Mouse (Mus musculus): ENCODE measurements around the gene Szt2.

The Szt2 gene

DNA sequence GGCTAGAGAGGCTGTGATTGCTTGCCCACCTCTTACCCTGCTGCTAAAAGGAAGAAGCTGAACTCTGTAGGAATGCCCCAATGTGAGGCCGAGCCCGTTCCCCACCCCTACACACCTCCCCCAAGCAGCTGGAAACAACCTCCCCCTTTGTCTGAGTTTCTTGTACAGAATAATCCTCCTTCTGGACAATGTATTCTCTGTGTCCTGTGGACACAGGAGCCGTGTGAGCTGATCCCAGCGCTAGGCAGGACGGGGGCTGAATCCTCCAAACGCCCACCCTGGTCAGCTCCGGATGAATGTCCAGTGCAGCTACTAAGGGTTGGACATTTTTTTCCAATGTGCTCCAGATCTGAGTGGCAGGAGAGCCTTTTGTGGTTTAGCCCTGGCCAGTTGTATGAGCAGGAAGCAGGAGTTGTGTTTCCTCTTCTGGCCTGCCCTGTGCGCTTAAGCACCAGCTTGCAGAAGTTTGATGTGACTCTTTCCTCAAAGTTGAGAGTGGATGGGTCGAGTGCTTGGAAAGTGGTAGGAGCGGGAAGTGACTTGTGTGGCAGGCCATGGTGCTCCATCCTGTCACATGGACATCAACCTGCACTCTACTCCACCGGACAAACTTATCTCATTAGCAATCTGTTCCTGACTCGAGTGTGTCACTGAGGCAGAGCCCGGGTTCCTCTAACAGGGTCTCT is 8.2 kb upstream of the Szt2 start:
- no peaks in the 10 kb centered on the region for H3K4me1 ChIP-seq (replicated peaks; ENCODE audit: low read depth, low read length)
- TF ChIP-seq CTCF (conservative IDR thresholded peaks at IDR 0.05; ENCODE audit: low read length) (no peak), POU5F1 (IDR thresholded peaks at IDR 0.05; ENCODE audit: borderline replicate concordance, low read length) (no peak), NANOG (IDR thresholded peaks at IDR 0.05; ENCODE audit: borderline replicate concordance, low read length) (no peak)
- no peaks in the 10 kb centered on the region for H3K27me3 ChIP-seq (ENCODE audit: insufficient read depth, low read length)
- H3K4me3 ChIP-seq (replicated peaks; ENCODE audit: low read length), result no peak overlapping the region
- H3K9me3 ChIP-seq (ENCODE audit: low read length), result no peaks in the 10 kb centered on the region
- peaks cover 76% of the 10 kb centered on the region for H3K36me3 ChIP-seq (ENCODE audit: insufficient read depth, low read length)

GRCm38 (mm10) chr4:118416329-118416728 is 7.3 kb upstream of the Szt2 start:
- Histone ChIP-seq H3K4me1 (replicated peaks; ENCODE audit: low read depth, low read length) (no peaks in the 10 kb centered on the region), H3K4me3 (replicated peaks; ENCODE audit: low read length) (no peak overlapping the region), H3K9me3 (ENCODE audit: low read length) (no peaks in the 10 kb centered on the region), H3K27me3 (ENCODE audit: insufficient read depth, low read length) (no peaks in the 10 kb centered on the region), H3K36me3 (ENCODE audit: insufficient read depth, low read length) (peaks cover 85% of the 10 kb centered on the region)
- no peak for TF ChIP-seq CTCF (conservative IDR thresholded peaks at IDR 0.05; ENCODE audit: low read length)
- no peak for TF ChIP-seq NANOG (IDR thresholded peaks at IDR 0.05; ENCODE audit: borderline replicate concordance, low read length)
- TF ChIP-seq POU5F1 (IDR thresholded peaks at IDR 0.05; ENCODE audit: borderline replicate concordance, low read length), result no peak

GRCm38 (mm10) chr4:118415779-118416178 is 6.7 kb upstream of the Szt2 start:
- Histone ChIP-seq H3K9me3 (ENCODE audit: low read length) (no peaks in the 10 kb centered on the region), H3K27me3 (ENCODE audit: insufficient read depth, low read length) (no peaks in the 10 kb centered on the region), H3K4me1 (replicated peaks; ENCODE audit: low read depth, low read length) (no peaks in the 10 kb centered on the region), H3K4me3 (replicated peaks; ENCODE audit: low read length) (no peak overlapping the region), H3K36me3 (ENCODE audit: insufficient read depth, low read length) (peaks cover 88% of the 10 kb centered on the region)
- TF ChIP-seq POU5F1 (IDR thresholded peaks at IDR 0.05; ENCODE audit: borderline replicate concordance, low read length) (no peak), NANOG (IDR thresholded peaks at IDR 0.05; ENCODE audit: borderline replicate concordance, low read length) (no peak), CTCF (conservative IDR thresholded peaks at IDR 0.05; ENCODE audit: low read length) (no peak)

DNA sequence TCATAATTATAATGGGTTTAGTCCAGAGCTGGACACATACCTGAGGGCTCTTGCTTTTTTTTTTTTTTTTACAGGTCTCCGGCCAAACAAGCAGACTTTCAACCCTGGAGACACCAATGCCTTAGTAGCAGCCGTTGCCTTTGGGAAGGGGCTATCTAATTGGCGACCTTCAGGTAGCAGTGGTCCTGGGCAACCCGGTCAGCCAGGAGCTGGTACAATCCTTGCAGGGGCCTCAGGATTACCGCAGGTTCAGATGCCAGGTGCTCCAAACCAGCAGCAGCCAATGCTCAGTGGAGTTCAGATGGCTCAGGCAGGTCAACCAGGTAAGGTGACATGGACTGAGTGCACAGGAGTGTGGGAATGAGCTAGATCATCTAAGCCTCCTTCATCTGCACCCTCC is 4.5 kb upstream of the Szt2 start:
- Histone ChIP-seq H3K36me3 (ENCODE audit: insufficient read depth, low read length) (peaks cover 80% of the 10 kb centered on the region), H3K4me1 (replicated peaks; ENCODE audit: low read depth, low read length) (peaks cover 11% of the 10 kb centered on the region), H3K27me3 (ENCODE audit: insufficient read depth, low read length) (no peaks in the 10 kb centered on the region), H3K9me3 (ENCODE audit: low read length) (no peaks in the 10 kb centered on the region), H3K4me3 (replicated peaks; ENCODE audit: low read length) (no peak overlapping the region)
- TF ChIP-seq CTCF (conservative IDR thresholded peaks at IDR 0.05; ENCODE audit: low read length) (no peak), NANOG (IDR thresholded peaks at IDR 0.05; ENCODE audit: borderline replicate concordance, low read length) (no peak), POU5F1 (IDR thresholded peaks at IDR 0.05; ENCODE audit: borderline replicate concordance, low read length) (no peak)

GRCm38 (mm10) chr4:118410871-118411270 is 1.8 kb upstream of the Szt2 start:
- Histone ChIP-seq H3K36me3 (ENCODE audit: insufficient read depth, low read length) (peaks cover 64% of the 10 kb centered on the region), H3K4me1 (replicated peaks; ENCODE audit: low read depth, low read length) (peaks cover 19% of the 10 kb centered on the region), H3K9me3 (ENCODE audit: low read length) (no peaks in the 10 kb centered on the region), H3K27me3 (ENCODE audit: insufficient read depth, low read length) (no peaks in the 10 kb centered on the region), H3K4me3 (replicated peaks; ENCODE audit: low read length) (no peak overlapping the region)
- TF ChIP-seq CTCF (conservative IDR thresholded peaks at IDR 0.05; ENCODE audit: low read length) (no peak), NANOG (IDR thresholded peaks at IDR 0.05; ENCODE audit: borderline replicate concordance, low read length) (no peak), POU5F1 (IDR thresholded peaks at IDR 0.05; ENCODE audit: borderline replicate concordance, low read length) (no peak)

DNA sequence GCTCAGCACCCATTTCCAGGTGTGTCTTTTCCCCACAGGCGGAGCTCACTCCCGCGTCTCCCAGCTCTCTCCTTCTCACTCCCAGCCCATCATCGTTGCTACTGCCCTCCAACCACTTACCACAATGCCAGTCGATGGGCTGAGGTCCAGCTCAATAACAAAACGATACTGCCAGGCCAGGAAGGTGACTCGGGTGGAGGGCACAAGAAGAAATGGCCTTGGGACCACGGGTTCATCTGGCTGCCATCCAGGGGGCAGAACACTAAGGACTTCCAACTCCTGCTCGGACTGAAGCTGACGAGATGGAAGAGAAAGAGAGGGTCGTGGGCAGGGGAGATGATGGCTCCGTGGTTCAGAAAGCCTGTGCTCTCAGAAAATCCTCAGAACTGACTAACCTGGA is 6.4 kb downstream of the Szt2 start:
- TF ChIP-seq CTCF (conservative IDR thresholded peaks at IDR 0.05; ENCODE audit: low read length) (no peak), POU5F1 (IDR thresholded peaks at IDR 0.05; ENCODE audit: borderline replicate concordance, low read length) (no peak), NANOG (IDR thresholded peaks at IDR 0.05; ENCODE audit: borderline replicate concordance, low read length) (no peak)
- H3K4me1 ChIP-seq (replicated peaks; ENCODE audit: low read depth, low read length), result no peaks in the 10 kb centered on the region; the same call in 1 of the 2 replicates
- H3K36me3 ChIP-seq (ENCODE audit: insufficient read depth, low read length), result peaks cover 74% of the 10 kb centered on the region
- H3K4me3 ChIP-seq (replicated peaks; ENCODE audit: low read length), result no peak overlapping the region
- H3K9me3 ChIP-seq (ENCODE audit: low read length), result no peaks in the 10 kb centered on the region
- no peaks in the 10 kb centered on the region for H3K27me3 ChIP-seq (ENCODE audit: insufficient read depth, low read length)

- Histone ChIP-seq H3K27me3 (ENCODE audit: insufficient read depth, low read length) (no peaks in the 10 kb centered on the region), H3K9me3 (ENCODE audit: low read length) (no peaks in the 10 kb centered on the region), H3K36me3 (ENCODE audit: insufficient read depth, low read length) (peaks cover 79% of the 10 kb centered on the region), H3K4me1 (replicated peaks; ENCODE audit: low read depth, low read length) (no peaks in the 10 kb centered on the region; the same call in 1 of the 2 replicates), H3K4me3 (replicated peaks; ENCODE audit: low read length) (no peak overlapping the region)
- TF ChIP-seq NANOG (IDR thresholded peaks at IDR 0.05; ENCODE audit: borderline replicate concordance, low read length), result no peak
- no peak for TF ChIP-seq POU5F1 (IDR thresholded peaks at IDR 0.05; ENCODE audit: borderline replicate concordance, low read length)
- no peak for TF ChIP-seq CTCF (conservative IDR thresholded peaks at IDR 0.05; ENCODE audit: low read length)
Observed at GRCm38 (mm10) chr4:118401918-118402317, 7.2 kb downstream of the Szt2 start.

GRCm38 (mm10) chr4:118401421-118401820 is 7.7 kb downstream of the Szt2 start:
- H3K9me3 ChIP-seq (ENCODE audit: low read length), result no peaks in the 10 kb centered on the region
- H3K4me1 ChIP-seq (replicated peaks; ENCODE audit: low read depth, low read length), result peaks cover 4% of the 10 kb centered on the region
- H3K36me3 ChIP-seq (ENCODE audit: insufficient read depth, low read length), result peaks cover 84% of the 10 kb centered on the region
- H3K27me3 ChIP-seq (ENCODE audit: insufficient read depth, low read length), result no peaks in the 10 kb centered on the region
- TF ChIP-seq CTCF (conservative IDR thresholded peaks at IDR 0.05; ENCODE audit: low read length) (no peak), NANOG (IDR thresholded peaks at IDR 0.05; ENCODE audit: borderline replicate concordance, low read length) (no peak), POU5F1 (IDR thresholded peaks at IDR 0.05; ENCODE audit: borderline replicate concordance, low read length) (no peak)
- no peak overlapping the region for H3K4me3 ChIP-seq (replicated peaks; ENCODE audit: low read length)

DNA sequence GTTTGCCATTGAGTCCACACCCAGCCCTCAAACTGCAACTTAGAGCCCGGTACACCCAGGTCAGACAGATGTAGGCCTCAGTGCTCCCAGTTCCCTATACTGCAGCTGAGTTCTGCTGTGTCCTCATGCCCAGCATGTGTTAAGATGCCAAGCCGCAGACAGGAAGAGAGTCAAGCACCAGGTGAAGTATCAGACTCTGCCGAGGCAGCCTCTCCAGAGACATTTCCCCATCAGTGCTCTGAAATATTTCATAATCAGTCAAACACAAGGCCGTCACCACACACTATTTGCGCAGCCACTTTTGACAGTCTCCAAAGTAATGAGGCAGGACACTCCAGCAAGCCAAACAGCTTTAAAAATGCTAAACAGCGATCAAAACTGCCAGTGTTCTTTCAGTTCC is 10.7 kb downstream of the Szt2 start:
- Histone ChIP-seq H3K4me3 (replicated peaks; ENCODE audit: low read length) (no peak overlapping the region), H3K9me3 (ENCODE audit: low read length) (no peaks in the 10 kb centered on the region), H3K4me1 (replicated peaks; ENCODE audit: low read depth, low read length) (peaks cover 6% of the 10 kb centered on the region), H3K27me3 (ENCODE audit: insufficient read depth, low read length) (no peaks in the 10 kb centered on the region), H3K36me3 (ENCODE audit: insufficient read depth, low read length) (peaks cover 98% of the 10 kb centered on the region)
- TF ChIP-seq NANOG (IDR thresholded peaks at IDR 0.05; ENCODE audit: borderline replicate concordance, low read length) (no peak), CTCF (conservative IDR thresholded peaks at IDR 0.05; ENCODE audit: low read length) (no peak), POU5F1 (IDR thresholded peaks at IDR 0.05; ENCODE audit: borderline replicate concordance, low read length) (no peak)
